Mouse (Mus musculus) myocyte (in vitro differentiated cells): ENCODE measurements around the gene St6galnac4.

Source experiments
- MAX ChIP-seq: IDR thresholded peaks from one replicate; pipeline ENCODE4 v1.6.1; 2011; ENCODE audit warnings: low read depth, mild to moderate bottlenecking, control low read depth
- MYOG ChIP-seq, 3 experiments: IDR thresholded peaks; one replicate each; pipeline ENCODE4 v1.6.1; 2011; ENCODE audit warnings: control low read depth in 2 of 3, low read depth in 2 of 3, mild to moderate bottlenecking in 2 of 3; ENCODE audit not compliant: insufficient read length in 2 of 3, control insufficient read depth in 1 of 3, insufficient read depth in 1 of 3
- POLR2A ChIP-seq: IDR thresholded peaks from one replicate; pipeline ENCODE4 v1.6.1; 2011; ENCODE audit warnings: low read depth, mild to moderate bottlenecking, control low read depth, moderate library complexity; ENCODE audit not compliant: insufficient read length
- USF1 ChIP-seq: IDR thresholded peaks from one replicate; pipeline ENCODE4 v1.6.1; 2011; ENCODE audit warnings: low read depth, mild to moderate bottlenecking, control low read depth, moderate library complexity

- no peak for TF ChIP-seq POLR2A
- TF ChIP-seq MAX = no peak
- no peak for TF ChIP-seq MYOG (IDR thresholded peaks at IDR 0.05; ENCODE audit: control insufficient read depth in 1 of 3, insufficient read depth in 1 of 3, insufficient read length in 2 of 3, low read depth in 2 of 3)
- no peak for TF ChIP-seq USF1
Measured at GRCm38 (mm10) chr2:32559570-32559969, 27.3 kb upstream of the St6galnac4 start.
